Mouse (Mus musculus): ENCODE measurements at regions not wholly inside any gene's neighbourhood (a gene's known extent, or its start where the extent isn't known, plus 50 kb on each side); places are given as distances from the start of the nearest gene placed in this dataset.

- H3K9me3 ChIP-seq (replicated peaks): no peaks in the 10 kb centered on the region
- no peaks in the 10 kb centered on the region for H3K36me3 ChIP-seq
- H3K27ac ChIP-seq (replicated peaks): no peak overlapping the region
- 0 out of 2 replicates have a peak, but pooled peaks cover 2% of the 10 kb centered on the region for H3K27me3 ChIP-seq
- H3K4me3 ChIP-seq (replicated peaks): no peak overlapping the region
- no peak overlapping the region for H3K4me2 ChIP-seq (replicated peaks)
- peaks cover 17% of the 10 kb centered on the region for H3K4me1 ChIP-seq
- WGBS: 81% methylated on average over 7 of the region's 7 CpGs
- no peak for ATAC-seq (ENCODE audit: insufficient number of reproducible peaks, low FRiP score, low TSS enrichment, low read depth)
- H3K9ac ChIP-seq: no peak overlapping the region
Observed at GRCm38 (mm10) chr13:52096506-52096905, 250.0 kb downstream of the Gadd45g start.

- 21% methylated on average over 9 of the region's 9 CpGs for WGBS
- no peak overlapping the region for H3K9ac ChIP-seq
- no peak overlapping the region for H3K27ac ChIP-seq (replicated peaks)
- H3K4me2 ChIP-seq (replicated peaks): no peak overlapping the region
- no peaks in the 10 kb centered on the region for H3K9me3 ChIP-seq (replicated peaks)
- H3K36me3 ChIP-seq: no peaks in the 10 kb centered on the region
- H3K27me3 ChIP-seq: 0 out of 2 replicates have a peak, but pooled peaks cover 4% of the 10 kb centered on the region
- ATAC-seq (ENCODE audit: insufficient number of reproducible peaks, low FRiP score, low TSS enrichment, low read depth): no peak
- no peak overlapping the region for H3K4me3 ChIP-seq (replicated peaks)
- peaks cover 23% of the 10 kb centered on the region for H3K4me1 ChIP-seq
Observed at GRCm38 (mm10) chr13:52105989-52106642, 259.6 kb downstream of the Gadd45g start.

GRCm38 (mm10) chr13:52108349-52108921 is 262.0 kb downstream of the Gadd45g start:
- WGBS: 40% methylated on average over 8 of the region's 8 CpGs
- Histone ChIP-seq H3K9ac (no peak overlapping the region), H3K27ac (replicated peaks) (0 out of 2 replicates have a peak overlapping the region, but pooled peaks have one; percentile 25), H3K36me3 (no peaks in the 10 kb centered on the region), H3K4me1 (peaks cover 22% of the 10 kb centered on the region), H3K9me3 (replicated peaks) (no peaks in the 10 kb centered on the region), H3K4me3 (replicated peaks) (no peak overlapping the region), H3K4me2 (replicated peaks) (no peak overlapping the region), H3K27me3 (no peaks in the 10 kb centered on the region)
- ATAC-seq (ENCODE audit: insufficient number of reproducible peaks, low FRiP score, low TSS enrichment, low read depth): no peak

- no peak overlapping the region for H3K9ac ChIP-seq
- no peaks in the 10 kb centered on the region for H3K9me3 ChIP-seq (replicated peaks)
- ATAC-seq (ENCODE audit: insufficient number of reproducible peaks, low FRiP score, low TSS enrichment, low read depth): peak; percentile 25; the same call in 1 of the 2 replicates
- no peak overlapping the region for H3K4me2 ChIP-seq (replicated peaks)
- no peaks in the 10 kb centered on the region for H3K27me3 ChIP-seq
- no peak overlapping the region for H3K4me3 ChIP-seq (replicated peaks)
- peaks cover 22% of the 10 kb centered on the region for H3K4me1 ChIP-seq
- 0 out of 2 replicates have a peak overlapping the region, but pooled peaks have one; percentile 25 for H3K27ac ChIP-seq (replicated peaks)
- WGBS: 59% methylated on average over 17 of the region's 17 CpGs
- no peaks in the 10 kb centered on the region for H3K36me3 ChIP-seq
Observed at GRCm38 (mm10) chr13:52109039-52109759, 262.7 kb downstream of the Gadd45g start.

GRCm38 (mm10) chr13:52110750-52111149 is 264.3 kb downstream of the Gadd45g start:
- peaks cover 22% of the 10 kb centered on the region for H3K4me1 ChIP-seq
- no peaks in the 10 kb centered on the region for H3K36me3 ChIP-seq
- no peak overlapping the region for H3K27ac ChIP-seq (replicated peaks)
- H3K27me3 ChIP-seq: no peaks in the 10 kb centered on the region
- 47% methylated on average over 9 of the region's 9 CpGs for whole genome bisulfite sequencing
- no peak overlapping the region for H3K9ac ChIP-seq
- no peaks in the 10 kb centered on the region for H3K9me3 ChIP-seq (replicated peaks)
- no peak overlapping the region for H3K4me2 ChIP-seq (replicated peaks)
- no peak for ATAC-seq (ENCODE audit: insufficient number of reproducible peaks, low FRiP score, low TSS enrichment, low read depth)
- no peak overlapping the region for H3K4me3 ChIP-seq (replicated peaks)

- ATAC-seq (ENCODE audit: insufficient number of reproducible peaks, low FRiP score, low TSS enrichment, low read depth): no peak
- H3K36me3 ChIP-seq: no peaks in the 10 kb centered on the region
- 70% methylated on average over 8 of the region's 8 CpGs for WGBS
- no peak overlapping the region for H3K4me3 ChIP-seq (replicated peaks)
- no peaks in the 10 kb centered on the region for H3K27me3 ChIP-seq
- H3K27ac ChIP-seq (replicated peaks): no peak overlapping the region
- H3K4me2 ChIP-seq (replicated peaks): no peak overlapping the region
- H3K9me3 ChIP-seq (replicated peaks): no peaks in the 10 kb centered on the region
- H3K9ac ChIP-seq: no peak overlapping the region
- peaks cover 29% of the 10 kb centered on the region for H3K4me1 ChIP-seq
Observed at GRCm38 (mm10) chr13:52113549-52113948, 267.1 kb downstream of the Gadd45g start.

GRCm38 (mm10) chr13:52114431-52114830 is 268.0 kb downstream of the Gadd45g start:
- Histone ChIP-seq H3K9me3 (replicated peaks) (no peaks in the 10 kb centered on the region), H3K27ac (replicated peaks) (no peak overlapping the region), H3K27me3 (no peaks in the 10 kb centered on the region), H3K36me3 (no peaks in the 10 kb centered on the region), H3K4me3 (replicated peaks) (no peak overlapping the region), H3K4me1 (peaks cover 22% of the 10 kb centered on the region), H3K4me2 (replicated peaks) (no peak overlapping the region), H3K9ac (no peak overlapping the region)
- WGBS: 69% methylated on average over 7 of the region's 7 CpGs
- no peak for ATAC-seq (ENCODE audit: insufficient number of reproducible peaks, low FRiP score, low TSS enrichment, low read depth)

- H3K4me1 ChIP-seq: peaks cover 22% of the 10 kb centered on the region
- H3K4me2 ChIP-seq (replicated peaks): no peak overlapping the region
- H3K27ac ChIP-seq (replicated peaks): no peak overlapping the region
- H3K9ac ChIP-seq: no peak overlapping the region
- H3K9me3 ChIP-seq (replicated peaks): no peaks in the 10 kb centered on the region
- no peaks in the 10 kb centered on the region for H3K36me3 ChIP-seq
- no peaks in the 10 kb centered on the region for H3K27me3 ChIP-seq
- WGBS: 55% methylated on average over 6 of the region's 6 CpGs
- ATAC-seq (ENCODE audit: insufficient number of reproducible peaks, low FRiP score, low TSS enrichment, low read depth): no peak
- no peak overlapping the region for H3K4me3 ChIP-seq (replicated peaks)
Observed at GRCm38 (mm10) chr13:52114962-52115361, 268.5 kb downstream of the Gadd45g start.

- no peaks in the 10 kb centered on the region for H3K27me3 ChIP-seq
- no peak overlapping the region for H3K27ac ChIP-seq (replicated peaks)
- H3K9me3 ChIP-seq (replicated peaks): no peaks in the 10 kb centered on the region
- peaks cover 14% of the 10 kb centered on the region for H3K4me1 ChIP-seq
- H3K36me3 ChIP-seq: no peaks in the 10 kb centered on the region
- no peak overlapping the region for H3K4me2 ChIP-seq (replicated peaks)
- H3K4me3 ChIP-seq (replicated peaks): no peak overlapping the region
- WGBS: 49% methylated on average over 4 of the region's 4 CpGs
- H3K9ac ChIP-seq: no peak overlapping the region
- no peak for ATAC-seq (ENCODE audit: insufficient number of reproducible peaks, low FRiP score, low TSS enrichment, low read depth)
Observed at GRCm38 (mm10) chr13:52116241-52116640, 269.8 kb downstream of the Gadd45g start.

- Histone ChIP-seq H3K27me3 (no peaks in the 10 kb centered on the region), H3K9ac (no peak overlapping the region), H3K9me3 (replicated peaks) (no peaks in the 10 kb centered on the region), H3K4me2 (replicated peaks) (no peak overlapping the region), H3K4me3 (replicated peaks) (no peak overlapping the region), H3K27ac (replicated peaks) (no peak overlapping the region), H3K36me3 (no peaks in the 10 kb centered on the region), H3K4me1 (peaks cover 12% of the 10 kb centered on the region)
- no peak for ATAC-seq (ENCODE audit: insufficient number of reproducible peaks, low FRiP score, low TSS enrichment, low read depth)
- 49% methylated on average over 4 of the region's 4 CpGs for WGBS
Observed at GRCm38 (mm10) chr13:52116756-52117155, 270.3 kb downstream of the Gadd45g start.

- Histone ChIP-seq H3K9ac (no peak overlapping the region), H3K4me3 (replicated peaks) (no peak overlapping the region), H3K9me3 (replicated peaks) (no peaks in the 10 kb centered on the region), H3K36me3 (no peaks in the 10 kb centered on the region), H3K4me2 (replicated peaks) (no peak overlapping the region), H3K27me3 (no peaks in the 10 kb centered on the region), H3K27ac (replicated peaks) (no peak overlapping the region), H3K4me1 (peaks cover 12% of the 10 kb centered on the region)
- 85% methylated on average over 8 of the region's 8 CpGs for WGBS
- ATAC-seq (ENCODE audit: insufficient number of reproducible peaks, low FRiP score, low TSS enrichment, low read depth): no peak
Observed at GRCm38 (mm10) chr13:52120795-52121194, 274.3 kb downstream of the Gadd45g start.

Measured in embryonic facial prominence, embryonic 15.5 days (tissue).